Mouse (Mus musculus) heart, embryonic 13.5 days (tissue): ENCODE results near the gene Slc4a5. TPM values are rescaled to one million over a fixed set of nuclear protein-coding genes. Genes with fewer than 3 reads are reported as not detected.
A peak's percentile ranks its signal among the peaks of the same experiment; 100 is the strongest.

ENCODE experiments used
- ATAC-seq: fragments of 200-750 bp; cut with Nextera tagmentation; 2 replicates; pipeline ENCODE4 v1.8.0; 2017; ENCODE audit warnings: moderate TSS enrichment; ENCODE audit not compliant: insufficient number of reproducible peaks, low FRiP score, low TSS enrichment; ENCODE audit errors: extremely low read depth
- H3K27ac ChIP-seq: fragments of 300-500 bp; sonication (generic); replicated peaks from 2 replicates; pipeline ENCODE4 v1.5.1; 2015; ENCODE audit warnings: moderate library complexity, mild to moderate bottlenecking, inconsistent platforms
- H3K27me3 ChIP-seq: fragments of 300-500 bp; sonication (generic); replicated peaks from 2 replicates; pipeline ENCODE4 v1.6.1; 2015; ENCODE audit warnings: mild to moderate bottlenecking, inconsistent platforms
- H3K36me3 ChIP-seq: fragments of 300-500 bp; sonication (generic); 2 replicates; pipeline ENCODE4 v1.6.1; 2015; ENCODE audit warnings: mild to moderate bottlenecking, inconsistent platforms
- H3K4me1 ChIP-seq: fragments of 300-500 bp; sonication (generic); 2 replicates; pipeline ENCODE4 v1.6.1; 2015; ENCODE audit warnings: inconsistent platforms
- H3K4me2 ChIP-seq: fragments of 300-500 bp; sonication (generic); 2 replicates; pipeline ENCODE4 v1.6.1; 2015; ENCODE audit warnings: inconsistent platforms, mild to moderate bottlenecking, moderate library complexity
- H3K4me3 ChIP-seq: fragments of 300-500 bp; sonication (generic); 2 replicates; pipeline ENCODE4 v1.5.1; 2015; ENCODE audit warnings: moderate library complexity, mild to moderate bottlenecking, inconsistent platforms
- H3K9ac ChIP-seq: fragments of 300-500 bp; sonication (generic); 2 replicates; pipeline ENCODE4 v1.6.1; 2015; ENCODE audit warnings: inconsistent platforms, mild to moderate bottlenecking, moderate library complexity
- H3K9me3 ChIP-seq: fragments of 300-500 bp; sonication (generic); 2 replicates; pipeline ENCODE4 v1.6.1; 2016; ENCODE audit warnings: inconsistent platforms
- WGBS: fragments of 180-500 bp; shearing (Covaris S2); methylation state at CpG from one replicate; pipeline ENCODE4 v1.1.7; 2015; ENCODE audit warnings: mixed read lengths; 5-methylcytosine and 5-hydroxymethylcytosine counted together
- polyA plus RNA-seq: library from polyadenylated mRNA; unstranded; fragments of >200 nt; fragmentation: Nextera tagmentation; extraction: Ambion mirVana; gene quantifications from 2 replicates; pipeline ENCODE4 v1.2.1, GENCODE M21; 2015

The Slc4a5 gene
- polyA plus RNA-seq, 1 experiment from 2014 or later = 0.11 TPM

- peaks cover 12% of the 10 kb centered on the region for H3K4me1 ChIP-seq
- H3K27ac ChIP-seq = no peak overlapping the region
- no peak overlapping the region for H3K9ac ChIP-seq
- H3K36me3 ChIP-seq = peaks cover 51% of the 10 kb centered on the region
- ATAC-seq = no peak
- H3K4me2 ChIP-seq = no peak overlapping the region
- no peak overlapping the region for H3K4me3 ChIP-seq
- WGBS = 70% methylated on average over 7 of the region's 7 CpGs
- H3K27me3 ChIP-seq = no peaks in the 10 kb centered on the region
- H3K9me3 ChIP-seq = no peaks in the 10 kb centered on the region
Measured at GRCm38 (mm10) chr6:83312021-83312420, 92.4 kb downstream of the Slc4a5 start.

DNA sequence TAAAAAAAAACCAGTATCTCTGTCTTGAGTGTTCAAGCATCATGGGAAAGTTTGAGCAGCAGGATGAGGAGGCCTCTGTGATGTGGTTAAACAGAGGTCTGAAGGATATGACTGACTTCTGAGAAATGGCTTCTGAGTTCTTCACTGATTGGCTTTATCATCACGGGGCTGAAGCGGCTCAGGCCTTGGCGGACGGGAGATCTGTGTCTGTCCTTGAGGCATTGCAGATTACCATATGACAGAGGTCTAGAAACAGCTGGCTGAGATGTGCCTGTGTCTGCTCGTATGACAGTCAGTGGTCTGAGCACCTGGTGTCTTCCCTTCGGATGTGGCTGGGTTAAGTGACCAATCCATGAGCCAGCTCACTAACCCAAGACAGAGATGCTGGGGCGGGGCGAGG, 92.9 kb downstream of the Slc4a5 start:
- H3K9ac ChIP-seq = no peak overlapping the region
- no peaks in the 10 kb centered on the region for H3K27me3 ChIP-seq
- H3K4me3 ChIP-seq = no peak overlapping the region
- ATAC-seq = no peak
- no peak overlapping the region for H3K27ac ChIP-seq
- H3K9me3 ChIP-seq = no peaks in the 10 kb centered on the region
- peaks cover 47% of the 10 kb centered on the region for H3K36me3 ChIP-seq
- no peak overlapping the region for H3K4me2 ChIP-seq
- WGBS = 66% methylated on average over 8 of the region's 8 CpGs
- peaks cover 12% of the 10 kb centered on the region for H3K4me1 ChIP-seq

DNA sequence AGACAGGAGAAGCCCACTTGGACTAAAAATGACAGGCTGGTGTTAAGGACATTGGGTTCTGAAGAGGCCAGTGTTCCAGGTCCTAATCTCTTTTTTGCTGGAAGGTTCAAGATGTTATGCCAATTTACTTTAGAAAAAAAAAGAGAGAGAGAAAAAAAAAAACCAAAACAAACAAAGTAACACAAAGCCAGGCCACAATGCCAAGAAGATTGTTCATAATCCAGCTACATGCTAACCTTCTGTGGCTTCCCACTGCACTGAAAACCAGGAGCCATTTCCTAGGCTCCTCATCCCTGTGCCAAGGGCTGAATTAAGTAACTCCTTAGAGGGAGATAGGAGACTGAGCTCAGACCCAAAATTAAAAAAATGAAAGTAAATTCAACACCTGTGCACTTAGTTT, 95.7 kb downstream of the Slc4a5 start:
- no peak overlapping the region for H3K9ac ChIP-seq
- no peak for ATAC-seq
- H3K27me3 ChIP-seq = no peaks in the 10 kb centered on the region
- no peaks in the 10 kb centered on the region for H3K9me3 ChIP-seq
- no peak overlapping the region for H3K4me3 ChIP-seq
- H3K4me2 ChIP-seq = 0 out of 2 replicates have a peak overlapping the region, but pooled peaks have one; percentile 97
- H3K4me1 ChIP-seq = peaks cover 12% of the 10 kb centered on the region
- H3K36me3 ChIP-seq = peaks cover 29% of the 10 kb centered on the region
- no peak overlapping the region for H3K27ac ChIP-seq

DNA sequence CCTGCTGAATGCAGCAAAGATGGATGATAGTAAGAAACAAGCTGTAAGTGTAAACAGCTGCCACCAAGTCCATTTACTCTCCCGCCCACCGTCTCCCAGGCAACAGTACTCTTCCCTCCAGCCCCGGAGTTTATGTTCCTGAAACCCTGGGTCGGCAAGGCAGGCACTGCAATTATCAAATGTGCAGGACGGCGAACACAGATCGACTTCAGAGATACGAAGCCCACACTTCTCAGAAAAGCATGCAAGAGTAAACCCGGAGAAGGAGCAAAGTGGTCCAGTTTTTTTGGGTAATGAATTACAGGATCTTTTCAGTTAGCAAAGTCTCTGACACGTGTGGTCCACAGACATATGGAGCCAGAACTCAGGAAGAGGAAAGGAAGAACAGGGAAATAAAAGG, 96.4 kb downstream of the Slc4a5 start:
- Histone ChIP-seq H3K4me2 (peak overlapping the region; percentile 97), H3K9ac (peak overlapping the region; percentile 90), H3K4me3 (peak overlapping the region; percentile 97), H3K36me3 (peaks cover 22% of the 10 kb centered on the region), H3K27ac (no peak overlapping the region), H3K9me3 (no peaks in the 10 kb centered on the region), H3K4me1 (peaks cover 12% of the 10 kb centered on the region), H3K27me3 (no peaks in the 10 kb centered on the region)
- no peak for ATAC-seq
- WGBS = 20% methylated on average over 10 of the region's 10 CpGs

GRCm38 (mm10) chr6:83317108-83317741, 97.6 kb downstream of the Slc4a5 start:
- peak; percentile 94 for ATAC-seq
- peaks cover 10% of the 10 kb centered on the region; the same call in 1 of the 2 replicates for H3K36me3 ChIP-seq
- under 1% methylated on average over 52 of the region's 52 CpGs for WGBS
- H3K27me3 ChIP-seq = no peaks in the 10 kb centered on the region
- peaks cover 12% of the 10 kb centered on the region for H3K4me1 ChIP-seq
- no peaks in the 10 kb centered on the region for H3K9me3 ChIP-seq
- H3K9ac ChIP-seq = peak overlapping the region; percentile 90
- peak overlapping the region; percentile 97 for H3K4me2 ChIP-seq
- H3K4me3 ChIP-seq = peak overlapping the region; percentile 97
- no peak overlapping the region; the same call in 1 of the 2 replicates for H3K27ac ChIP-seq

- ATAC-seq = no peak
- 42% methylated on average over 1 of the region's 1 CpGs for WGBS
- H3K9me3 ChIP-seq = no peaks in the 10 kb centered on the region
- H3K4me1 ChIP-seq = peaks cover 14% of the 10 kb centered on the region
- no peaks in the 10 kb centered on the region for H3K27me3 ChIP-seq
- H3K4me3 ChIP-seq = no peak overlapping the region
- H3K36me3 ChIP-seq = no peaks in the 10 kb centered on the region
- no peak overlapping the region for H3K27ac ChIP-seq
- no peak overlapping the region for H3K4me2 ChIP-seq
- no peak overlapping the region for H3K9ac ChIP-seq
Measured at GRCm38 (mm10) chr6:83321927-83322326, 102.3 kb downstream of the Slc4a5 start.

GRCm38 (mm10) chr6:83322794-83323193, 103.2 kb downstream of the Slc4a5 start:
- Histone ChIP-seq H3K9me3 (no peaks in the 10 kb centered on the region), H3K9ac (no peak overlapping the region), H3K36me3 (no peaks in the 10 kb centered on the region; the same call in 1 of the 2 replicates), H3K4me3 (no peak overlapping the region), H3K4me2 (no peak overlapping the region), H3K27me3 (no peaks in the 10 kb centered on the region), H3K4me1 (peaks cover 20% of the 10 kb centered on the region), H3K27ac (no peak overlapping the region)
- no peak for ATAC-seq
- 63% methylated on average over 2 of the region's 2 CpGs for WGBS

DNA sequence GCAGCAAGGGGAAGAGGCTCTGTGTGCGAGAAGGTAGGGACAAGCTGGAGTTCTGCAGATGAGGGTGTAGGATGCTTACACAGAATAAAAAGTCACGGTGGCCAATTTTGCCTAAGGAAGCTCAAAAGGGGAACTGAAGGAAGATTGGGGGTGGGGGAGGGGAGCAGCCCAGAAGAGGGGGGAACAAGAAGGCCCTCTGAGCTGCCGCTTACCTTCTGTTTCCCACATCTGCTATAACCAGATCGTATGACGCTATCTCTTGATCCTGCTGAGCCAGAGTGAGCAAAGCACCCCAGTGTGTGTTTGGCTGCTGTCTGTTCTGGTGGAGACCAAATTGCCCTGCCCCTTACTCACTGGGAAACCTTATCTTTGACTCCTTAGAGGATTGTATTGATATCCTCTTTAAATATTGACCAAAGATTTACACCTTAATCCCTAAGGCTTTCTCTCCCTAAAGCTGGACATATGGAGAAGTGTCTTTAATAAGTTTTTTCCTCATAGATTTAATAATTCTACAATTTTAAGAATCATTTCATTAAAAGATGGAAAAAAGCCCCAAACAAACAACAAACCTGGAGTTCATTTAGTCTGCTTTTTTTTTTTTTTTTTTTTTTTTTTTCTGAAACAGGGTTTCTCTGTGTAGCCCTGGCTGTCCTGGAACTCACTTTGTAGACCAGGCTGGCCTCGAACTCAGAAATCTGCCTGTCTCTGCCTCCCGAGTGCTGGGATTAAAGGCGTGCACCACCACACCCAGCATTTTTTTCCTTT, 104.2 kb downstream of the Slc4a5 start:
- Histone ChIP-seq H3K27me3 (no peaks in the 10 kb centered on the region), H3K36me3 (peaks cover 5% of the 10 kb centered on the region), H3K4me1 (peaks cover 22% of the 10 kb centered on the region), H3K4me3 (no peak overlapping the region), H3K4me2 (no peak overlapping the region), H3K9ac (0 out of 2 replicates have a peak overlapping the region, but pooled peaks have one; percentile 4), H3K9me3 (no peaks in the 10 kb centered on the region), H3K27ac (no peak overlapping the region)
- WGBS = 63% methylated on average over 8 of the region's 8 CpGs
- ATAC-seq = no peak

DNA sequence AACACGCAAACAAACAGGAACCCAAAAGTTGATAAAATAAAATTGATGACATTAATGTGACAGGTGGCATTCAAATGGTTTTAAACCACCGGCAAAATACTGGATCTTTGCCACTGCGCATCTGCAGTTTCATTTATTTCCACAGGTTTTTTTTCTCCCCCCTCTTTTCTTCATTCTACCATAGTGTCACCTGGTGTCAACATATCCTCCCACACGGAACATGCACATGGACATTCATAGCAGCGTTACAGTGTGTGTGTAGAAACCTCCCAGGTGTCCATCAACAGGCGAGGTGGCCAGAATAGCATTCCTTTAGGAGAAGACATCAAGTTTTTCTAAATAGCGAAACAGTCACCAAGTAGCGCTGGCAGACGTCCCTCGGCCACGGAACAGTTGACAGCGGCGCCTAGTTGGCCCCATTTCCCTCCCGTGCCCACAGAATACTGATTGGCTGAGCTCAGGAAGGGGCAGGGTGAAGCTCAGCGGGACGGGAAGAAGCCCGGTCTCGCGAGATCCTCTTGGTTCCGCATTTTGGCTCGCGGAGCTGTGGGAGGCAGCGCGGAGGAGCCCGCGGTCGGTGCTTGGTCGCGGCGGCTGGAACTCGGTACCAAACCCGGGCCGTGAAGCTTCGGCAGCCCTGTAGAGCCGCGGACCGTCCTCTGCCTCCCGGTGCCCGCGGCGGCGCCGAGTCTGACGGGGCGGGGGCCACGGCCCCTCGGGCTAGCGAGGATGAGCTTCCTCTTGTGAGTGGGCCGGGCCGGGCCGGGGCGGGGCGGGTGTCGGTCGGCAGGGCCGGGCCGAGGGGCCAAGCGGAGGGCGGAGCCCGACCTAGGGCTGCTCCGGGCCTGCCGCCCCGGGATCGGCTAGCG, 106.1 kb downstream of the Slc4a5 start, which contains the start of the genes Mthfd2 and Mob1a:
Mthfd2 (minus strand) TSS at position 384 of the 869 bp plus-strand sequence.
Mob1a (plus strand) TSS at position 492 of the 869 bp plus-strand sequence.
- Histone ChIP-seq H3K4me1 (peaks cover 22% of the 10 kb centered on the region), H3K4me3 (peak within 1 kb of the TSS; percentile 70), H3K4me2 (peak within 1 kb of the TSS; percentile 88), H3K36me3 (peaks cover 24% of the 10 kb centered on the region), H3K9me3 (no peaks in the 10 kb centered on the region), H3K9ac (peak within 1 kb of the TSS; percentile 95), H3K27ac (peak within 1 kb of the TSS; percentile 95), H3K27me3 (no peaks in the 10 kb centered on the region)
- WGBS = 1% methylated on average over 52 of the region's 65 CpGs
- ATAC-seq = peak; percentile 96

DNA sequence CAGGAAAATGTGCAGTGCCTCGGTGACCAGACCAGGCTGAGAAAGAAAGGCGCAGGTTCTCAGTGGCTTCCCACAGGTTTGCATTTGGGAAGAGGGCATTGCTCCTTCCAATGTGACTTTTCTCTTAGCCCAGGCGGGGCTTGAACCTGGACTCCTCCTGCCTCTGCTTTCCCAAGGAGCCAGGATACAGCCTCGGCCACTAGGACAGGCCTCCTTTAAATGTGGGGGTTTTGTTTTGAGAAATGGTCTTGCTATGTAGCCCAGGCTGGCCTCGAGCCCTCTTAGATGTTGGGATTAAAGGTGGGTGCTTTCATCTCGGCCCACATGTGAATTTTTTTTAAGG, 106.7 kb downstream of the Slc4a5 start:
- Histone ChIP-seq H3K36me3 (peaks cover 30% of the 10 kb centered on the region), H3K27ac (peak overlapping the region; percentile 95), H3K4me2 (peak overlapping the region; percentile 88), H3K4me1 (peaks cover 22% of the 10 kb centered on the region), H3K9me3 (no peaks in the 10 kb centered on the region), H3K4me3 (peak overlapping the region; percentile 70), H3K9ac (peak overlapping the region; percentile 95), H3K27me3 (no peaks in the 10 kb centered on the region)
- no peak for ATAC-seq
- WGBS = 4% methylated on average over 6 of the region's 6 CpGs

GRCm38 (mm10) chr6:83326761-83327160, 107.1 kb downstream of the Slc4a5 start:
- peak overlapping the region; percentile 95 for H3K9ac ChIP-seq
- no peak for ATAC-seq
- no peaks in the 10 kb centered on the region for H3K9me3 ChIP-seq
- WGBS = 48% methylated on average over 6 of the region's 6 CpGs
- peak overlapping the region; percentile 88 for H3K4me2 ChIP-seq
- peak overlapping the region; percentile 70 for H3K4me3 ChIP-seq
- H3K36me3 ChIP-seq = peaks cover 34% of the 10 kb centered on the region
- peak overlapping the region; percentile 95 for H3K27ac ChIP-seq
- H3K4me1 ChIP-seq = peaks cover 22% of the 10 kb centered on the region
- H3K27me3 ChIP-seq = no peaks in the 10 kb centered on the region
